Mouse (Mus musculus) frontal cortex, postnatal 36 days (tissue): Measurements from ENCODE around the gene Rere.
A peak's percentile ranks its signal among the peaks of the same experiment; 100 is the strongest.
"Not testable (repeated sequence)": the region's sequence is repeated elsewhere in the genome, so short reads cannot be mapped to it uniquely, and the experiment has no call there.

Experiments
- DNase-seq, 2 experiments: peaks; one replicate each; pipeline ENCODE4 v3.0.0; 2022; ENCODE audit warnings: low spot score in 2 of 2

The Rere gene

GRCm38 (mm10) chr4:150254416-150254815 lies 27.0 kb upstream of the Rere start:
- DNase-seq, result no peak

DNA sequence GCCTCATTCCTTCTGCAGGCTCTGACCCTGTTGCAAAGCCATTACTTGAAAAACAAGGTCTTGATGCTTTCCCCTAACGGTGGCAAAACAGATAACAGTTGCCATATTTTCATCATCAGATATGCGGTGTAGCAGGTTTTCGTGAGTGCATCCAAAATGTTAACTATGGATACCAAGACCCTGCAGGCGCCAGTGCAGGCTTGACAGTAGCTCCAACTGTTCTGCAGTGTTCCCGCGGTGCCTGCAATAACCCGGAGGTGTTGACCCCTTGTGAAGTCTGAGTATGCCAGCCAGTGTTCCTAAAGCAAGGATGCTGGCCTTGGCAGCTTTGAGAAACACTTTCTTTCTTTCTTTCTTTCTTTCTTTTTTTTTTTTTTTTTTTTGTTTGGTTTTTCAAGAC lies 26.3 kb upstream of the Rere start:
- no peak for DNase-seq

GRCm38 (mm10) chr4:150257252-150258204 lies 23.9 kb upstream of the Rere start:
- DNase-seq, result peak in 1 of 2 experiments; percentile 60

- DNase-seq, result no peak
Measured at GRCm38 (mm10) chr4:150258388-150258787, 23.1 kb upstream of the Rere start.

DNA sequence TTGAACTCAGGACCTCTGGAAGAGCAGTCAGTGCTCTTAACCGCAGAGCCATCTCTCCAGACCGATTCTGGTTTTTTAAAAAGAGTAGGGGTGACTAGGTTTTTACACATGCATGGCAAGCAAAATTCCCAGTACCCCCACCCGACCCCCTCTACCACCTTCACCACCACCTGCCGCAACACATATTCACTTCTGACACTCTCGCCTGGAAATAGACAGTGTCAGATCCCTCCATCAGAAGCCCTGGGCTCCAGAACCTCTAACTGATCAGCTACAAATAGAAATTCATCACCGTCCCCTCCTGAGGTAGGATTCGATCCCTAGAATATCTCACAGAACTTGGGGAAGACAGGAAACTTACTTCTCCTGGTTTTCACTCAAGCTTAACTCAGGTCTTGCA lies 21.9 kb upstream of the Rere start:
- DNase-seq, result no peak

DNA sequence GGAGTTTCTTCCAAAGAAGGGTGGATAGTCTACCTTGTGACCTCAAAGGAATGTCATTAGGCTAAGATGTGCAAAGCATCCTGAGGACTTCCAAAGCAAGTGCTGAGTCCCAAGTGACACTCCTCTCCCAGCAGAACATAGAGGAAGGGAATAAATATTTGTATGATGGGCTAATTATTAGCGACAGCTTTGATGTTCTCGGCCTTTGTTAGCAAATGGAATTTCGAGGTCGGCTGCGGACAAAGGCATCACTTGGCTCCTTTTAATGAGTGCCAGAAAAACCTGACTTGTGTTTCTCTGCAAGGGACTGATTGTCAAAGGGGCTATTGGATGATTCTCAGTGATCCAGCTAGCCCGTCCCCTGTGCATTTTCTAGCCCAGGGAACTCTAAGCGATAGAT lies 21.3 kb upstream of the Rere start:
- no peak for DNase-seq

GRCm38 (mm10) chr4:150260745-150261144 lies 20.7 kb upstream of the Rere start:
- DNase-seq, result no peak

DNA sequence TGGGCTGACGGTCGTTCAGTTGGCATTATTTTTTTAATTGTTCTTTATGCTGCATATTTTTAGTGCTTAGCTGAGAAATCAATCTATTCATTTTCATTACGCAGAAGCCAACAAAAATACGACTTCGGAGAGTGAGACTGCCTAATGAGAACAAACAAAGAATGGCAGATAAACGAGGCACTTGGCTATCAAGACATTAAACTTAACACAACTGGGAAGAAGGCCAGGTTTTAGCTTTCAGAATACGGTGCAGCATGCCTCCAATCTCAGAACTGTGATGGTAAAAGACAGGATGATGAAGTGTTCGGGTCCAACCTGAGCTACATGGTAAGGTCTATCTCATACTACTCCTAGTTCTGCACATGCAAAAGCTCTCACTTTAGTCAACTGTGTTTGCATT lies 19.1 kb upstream of the Rere start:
- no peak for DNase-seq

DNA sequence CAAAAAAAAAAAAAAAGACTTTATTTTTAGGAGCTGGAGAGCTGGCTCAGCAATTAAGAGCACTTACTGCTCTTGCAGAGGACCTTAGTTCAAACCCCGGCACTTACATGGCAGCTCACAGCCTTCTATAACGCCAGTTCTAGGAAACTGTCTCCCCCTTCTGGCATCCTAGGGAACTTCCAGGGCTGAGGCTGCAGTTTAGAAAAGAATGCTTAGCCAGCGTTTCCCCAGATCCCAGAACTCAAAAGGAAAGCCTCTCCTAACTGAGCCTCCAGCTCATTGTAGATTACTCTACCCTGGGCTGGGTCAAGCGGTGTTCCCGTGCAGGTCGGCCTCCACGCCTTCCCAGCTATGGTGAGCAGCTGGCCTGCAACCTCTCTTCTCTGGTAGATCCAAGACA lies 16.5 kb upstream of the Rere start:
- DNase-seq, result no peak

GRCm38 (mm10) chr4:150265471-150265870 lies 16.0 kb upstream of the Rere start:
- no peak for DNase-seq

DNA sequence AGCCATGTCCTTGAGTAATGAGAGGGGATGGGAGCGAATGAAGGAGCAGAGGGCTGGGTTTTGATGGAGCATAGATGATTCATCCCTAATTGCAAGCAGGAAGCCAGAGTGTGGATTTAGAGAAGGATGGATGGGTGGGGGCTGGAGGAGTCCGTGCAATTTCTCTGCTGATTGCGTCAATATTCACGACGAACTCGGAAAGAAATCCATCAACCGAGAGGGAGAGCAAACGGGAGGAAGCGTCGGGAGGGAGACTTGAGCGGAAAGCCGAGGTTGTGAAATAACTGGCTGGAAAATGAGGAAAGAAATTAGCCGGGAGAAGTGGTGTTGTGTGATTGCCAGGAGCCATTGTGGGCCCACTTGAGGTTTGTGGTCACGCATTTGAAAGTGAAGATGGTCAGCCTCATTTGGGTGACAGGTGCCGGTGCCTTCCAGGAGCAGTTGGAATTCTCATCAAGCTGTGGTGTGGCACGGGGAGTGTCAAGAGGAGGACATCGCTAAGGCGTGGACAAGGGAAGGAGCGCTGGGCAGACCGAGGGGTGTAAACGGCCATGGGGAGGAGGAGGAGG lies 14.7 kb upstream of the Rere start:
- DNase-seq, result no peak

- no peak for DNase-seq
Measured at GRCm38 (mm10) chr4:150268674-150269653, 12.5 kb upstream of the Rere start.

DNA sequence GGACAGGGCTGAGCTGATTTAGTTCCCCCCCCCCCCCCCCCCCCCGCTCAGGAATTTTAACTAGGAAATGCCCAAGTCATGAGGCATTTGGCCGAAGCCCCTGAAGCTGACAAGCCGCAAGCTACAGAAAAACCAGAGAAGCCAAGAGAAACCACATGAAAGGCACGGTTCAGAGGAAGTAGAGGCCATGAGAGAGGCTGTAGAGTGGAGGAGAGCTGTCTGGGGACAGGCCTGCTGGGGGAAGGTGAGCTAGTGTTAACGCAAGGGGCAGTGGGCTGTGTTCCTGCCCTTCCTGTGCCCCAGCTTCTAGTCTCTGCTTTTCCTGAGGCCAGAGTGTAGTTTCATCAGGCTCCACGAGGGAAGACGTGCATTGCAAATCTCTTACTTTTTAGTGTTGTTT lies 11.8 kb upstream of the Rere start:
- DNase-seq, result no peak

- DNase-seq, result not testable (repeated sequence)
Measured at GRCm38 (mm10) chr4:150270718-150271117, 10.7 kb upstream of the Rere start.

GRCm38 (mm10) chr4:150272725-150273124 lies 8.7 kb upstream of the Rere start:
- DNase-seq, result no peak

GRCm38 (mm10) chr4:150275531-150275930 lies 5.9 kb upstream of the Rere start:
- DNase-seq, result no peak

GRCm38 (mm10) chr4:150279336-150279735 lies 2.1 kb upstream of the Rere start:
- not testable (repeated sequence) for DNase-seq

DNA sequence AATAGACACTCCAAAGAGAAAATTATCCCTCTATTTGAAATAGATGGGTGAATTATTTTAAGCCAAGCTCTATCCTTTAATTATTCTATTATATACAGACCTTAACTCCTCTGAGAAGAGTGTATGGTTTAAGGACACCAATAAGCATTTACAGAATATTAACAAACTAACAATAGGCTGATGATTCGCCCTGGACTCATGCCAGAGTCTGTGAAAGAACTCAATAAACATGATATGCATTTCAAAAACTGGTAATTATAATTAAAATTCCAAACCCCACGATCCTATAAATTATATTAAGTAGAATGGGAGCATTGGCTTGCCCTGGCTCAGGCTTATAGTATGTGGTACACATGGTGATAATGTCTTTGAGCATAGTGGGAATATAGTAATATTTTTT lies 1.4 kb upstream of the Rere start:
- no peak for DNase-seq

DNA sequence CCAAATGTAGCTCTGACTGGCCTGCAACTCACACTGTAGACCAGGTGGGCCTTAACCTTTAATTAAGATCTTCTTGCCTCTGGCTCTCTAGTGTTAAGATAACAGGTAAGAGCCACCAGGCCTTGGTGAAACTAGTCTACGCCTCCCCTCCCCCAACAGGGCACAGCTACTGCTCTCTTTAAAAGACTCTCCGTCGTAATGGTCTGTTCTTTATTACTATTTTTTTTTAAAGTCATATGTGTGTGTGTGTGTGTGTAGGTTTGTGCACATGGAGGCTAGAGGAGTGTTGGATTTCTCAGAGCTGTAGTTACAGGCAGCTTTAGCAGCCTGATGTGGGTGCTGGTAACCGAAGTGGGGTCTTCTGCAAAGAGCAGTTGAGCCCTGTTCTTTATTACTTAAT lies 987 bp upstream of the Rere start:
- DNase-seq, result no peak

GRCm38 (mm10) chr4:150281891-150282630 lies 615 bp downstream of the Rere start:
- DNase-seq, result peak; percentile 19 to 36

- DNase-seq, result no peak
Measured at GRCm38 (mm10) chr4:150282631-150283334, 1.3 kb downstream of the Rere start.
